Mouse (Mus musculus) cerebellum, postnatal 36 days (tissue): Measurements from ENCODE around the gene Hoxb13.
A peak's percentile ranks its signal among the peaks of the same experiment; 100 is the strongest.

Source experiments
- DNase-seq, 2 experiments: peaks; one replicate each; pipeline ENCODE4 v3.0.0; 2021 to 2022; ENCODE audit warnings: mixed read lengths in 2 of 2

The Hoxb13 gene

GRCm38 (mm10) chr11:96191132-96191531 lies 3.0 kb upstream of the Hoxb13 start:
- no peak for DNase-seq

GRCm38 (mm10) chr11:96194401-96194710 lies 240 bp downstream of the Hoxb13 start:
- DNase-seq = no peak

- no peak for DNase-seq
These were observed 985 bp downstream of the Hoxb13 start for GRCm38 (mm10) chr11:96194961-96195640.

DNA sequence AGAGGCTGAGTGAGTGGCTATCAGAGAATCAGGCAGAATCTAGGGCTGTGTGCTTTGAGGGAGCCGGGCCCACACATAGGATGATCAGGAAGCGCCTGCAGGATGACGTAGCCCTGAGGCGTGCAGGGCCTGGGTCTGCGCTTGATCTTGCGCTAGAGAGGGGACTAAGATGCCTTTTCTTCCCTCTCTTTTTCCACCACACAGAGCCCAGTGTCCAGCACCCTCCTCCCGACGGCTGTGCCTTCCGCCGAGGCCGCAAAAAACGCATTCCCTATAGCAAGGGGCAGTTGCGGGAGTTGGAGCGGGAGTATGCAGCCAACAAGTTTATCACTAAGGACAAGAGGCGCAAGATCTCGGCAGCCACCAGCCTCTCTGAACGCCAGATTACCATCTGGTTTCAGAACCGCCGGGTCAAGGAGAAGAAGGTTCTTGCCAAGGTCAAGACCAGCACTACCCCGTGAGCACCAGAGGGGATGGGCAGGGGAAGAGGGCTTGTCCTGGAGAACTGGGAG lies 1.7 kb downstream of the Hoxb13 start:
- no peak for DNase-seq

GRCm38 (mm10) chr11:96198642-96199041 lies 4.5 kb downstream of the Hoxb13 start:
- no peak for DNase-seq

GRCm38 (mm10) chr11:96199181-96200086 lies 5.3 kb downstream of the Hoxb13 start:
- DNase-seq = no peak

DNA sequence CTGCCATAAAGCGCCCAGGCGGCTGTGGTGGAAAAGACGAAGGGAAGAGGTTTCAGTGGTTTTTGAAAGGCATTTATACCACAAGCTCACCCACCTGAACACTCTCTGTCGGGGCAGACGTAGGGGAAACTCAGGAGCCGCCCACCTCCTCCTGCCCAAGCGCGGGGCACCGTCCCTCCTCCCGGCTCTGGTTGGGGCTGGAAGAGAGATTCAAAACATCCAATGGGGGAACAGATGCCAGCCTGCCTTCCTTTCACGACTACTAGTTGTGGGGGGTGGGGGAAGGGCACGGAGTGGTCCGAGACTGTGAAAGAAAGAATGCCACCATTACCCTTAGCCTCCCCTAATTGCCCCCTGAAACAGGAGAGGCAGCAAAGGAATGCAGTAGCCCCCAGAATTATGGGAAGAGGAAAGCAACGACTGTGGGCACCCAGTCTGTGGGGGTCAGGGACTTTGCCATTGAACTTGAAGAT lies 6.1 kb downstream of the Hoxb13 start:
- DNase-seq = no peak

GRCm38 (mm10) chr11:96201741-96202140 lies 7.6 kb downstream of the Hoxb13 start:
- no peak for DNase-seq

DNA sequence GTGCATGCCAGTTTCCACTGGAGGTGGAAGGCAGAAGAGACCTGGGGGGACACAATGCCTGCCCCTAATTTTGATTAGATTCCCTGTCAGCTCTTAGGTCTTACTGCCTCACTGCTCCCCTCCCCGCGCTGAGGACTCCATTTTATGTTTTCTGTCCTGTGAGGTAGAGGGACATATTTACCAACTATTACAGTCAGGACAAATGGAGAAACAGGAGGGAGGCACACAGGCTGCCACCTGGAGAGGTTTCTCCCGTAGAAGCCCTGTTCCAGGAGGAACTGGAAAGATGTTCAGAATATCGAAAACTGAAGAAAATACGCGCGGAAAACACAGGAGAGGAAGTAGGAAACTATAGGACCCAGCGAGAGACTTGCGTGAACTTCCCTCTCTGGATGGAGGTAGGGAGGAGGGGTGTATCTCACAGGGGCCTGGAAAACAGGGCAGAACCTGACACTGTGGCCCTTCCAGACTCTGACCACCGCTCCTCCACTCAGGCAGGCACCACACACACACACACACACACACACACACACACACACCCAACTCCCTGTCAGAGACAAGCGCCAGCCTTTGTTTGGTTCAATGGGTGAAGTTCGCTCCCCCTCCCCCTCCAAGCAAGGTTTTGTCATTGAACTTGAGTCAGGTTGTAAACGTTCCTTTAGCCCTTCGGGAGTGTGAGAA lies 8.4 kb downstream of the Hoxb13 start:
- DNase-seq = no peak

- no peak for DNase-seq
These were observed 9.2 kb downstream of the Hoxb13 start for GRCm38 (mm10) chr11:96203182-96203788.

DNA sequence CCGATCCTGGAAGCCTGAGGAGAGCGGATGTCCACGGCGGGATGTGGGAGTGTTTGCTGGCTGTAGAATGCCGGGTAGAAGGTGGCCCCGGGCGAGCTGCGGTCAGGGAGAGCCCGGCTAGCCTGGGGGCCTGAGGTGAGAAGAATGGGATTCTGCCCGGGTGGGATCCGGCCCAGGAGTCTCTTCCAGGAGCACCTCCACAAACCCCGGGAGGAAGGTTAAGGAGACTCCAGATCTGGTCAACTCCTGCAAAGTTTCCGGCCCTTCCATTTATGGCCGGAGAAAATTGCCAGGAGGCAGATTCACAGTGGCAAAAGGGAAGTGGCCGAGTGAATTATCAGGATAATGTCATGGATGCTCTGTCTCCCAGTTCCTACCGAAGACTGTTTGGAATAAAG lies 9.7 kb downstream of the Hoxb13 start:
- no peak for DNase-seq

DNA sequence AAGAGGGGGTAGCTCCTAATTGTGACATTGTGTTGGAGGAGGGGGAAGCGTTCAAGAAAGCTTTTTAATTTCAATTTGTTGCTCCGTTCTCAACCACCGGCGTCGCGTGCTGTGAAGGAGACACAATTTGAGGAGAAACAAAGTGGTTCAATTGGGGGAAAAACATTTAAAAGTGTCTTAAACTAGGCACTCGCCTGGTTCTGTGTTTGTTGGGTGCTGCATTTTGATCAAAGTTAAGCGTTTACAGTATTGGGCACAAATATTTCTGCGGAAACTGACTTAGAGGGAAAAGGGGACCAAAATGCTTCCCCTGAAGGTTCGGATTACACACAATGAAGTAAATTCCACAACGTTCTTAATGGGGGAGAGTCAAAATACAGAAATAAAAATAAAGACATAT lies 10.2 kb downstream of the Hoxb13 start:
- DNase-seq = no peak

GRCm38 (mm10) chr11:96205426-96206131 lies 11.5 kb downstream of the Hoxb13 start:
- no peak for DNase-seq

- no peak for DNase-seq
These were observed 29.7 kb downstream of the Hoxb13 start for GRCm38 (mm10) chr11:96223813-96224212.

DNA sequence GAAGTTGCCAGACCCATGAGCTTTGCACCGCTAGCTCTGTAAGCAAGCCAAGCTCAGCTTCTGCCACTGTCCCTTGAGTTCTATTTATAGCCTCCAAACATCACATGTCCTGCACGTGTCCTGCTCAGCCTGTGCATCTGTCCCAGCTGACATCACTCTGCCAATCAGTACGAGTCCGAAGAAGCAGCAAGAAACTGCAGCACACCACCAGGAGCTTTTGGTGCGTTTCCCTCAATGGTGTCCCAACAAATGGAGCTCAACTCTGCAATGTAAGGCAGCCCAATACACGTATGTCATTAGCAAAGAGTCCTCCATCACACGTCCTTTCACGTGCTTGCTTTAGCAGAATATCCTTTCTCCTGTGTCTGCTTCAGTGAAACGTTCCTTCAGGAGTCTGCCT lies 33.6 kb downstream of the Hoxb13 start:
- no peak for DNase-seq

DNA sequence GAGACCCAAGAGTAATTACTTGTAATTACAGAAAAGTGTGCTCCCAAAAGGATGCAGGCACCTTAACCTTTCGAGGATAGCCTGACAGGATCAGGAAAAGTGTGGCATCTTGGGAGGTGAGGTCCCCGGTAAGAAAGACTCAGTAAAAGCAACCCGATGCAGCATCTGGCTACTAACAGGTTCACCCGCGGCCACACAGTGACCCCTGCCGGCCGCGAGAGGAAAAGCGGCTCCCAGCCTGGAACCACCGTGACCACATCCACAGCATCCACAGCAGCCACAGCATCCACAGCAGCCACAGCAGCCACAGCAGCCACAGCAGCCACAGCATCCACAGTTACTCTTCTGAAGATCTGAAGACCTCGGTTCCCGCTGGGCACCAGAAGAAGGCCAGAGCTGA lies 40.8 kb downstream of the Hoxb13 start:
- peak; percentile 17 to 21 for DNase-seq

- peak; percentile 24 to 35 for DNase-seq
These were observed 46.1 kb downstream of the Hoxb13 start for GRCm38 (mm10) chr11:96240211-96240610.
